Mouse (Mus musculus) lung, adult 2 months (tissue): Measurements from ENCODE around the gene Lrfn4.

Source experiments
- CTCF ChIP-seq: fragments of 200-500 bp; IDR thresholded peaks from 2 replicates; pipeline ENCODE4 v1.5.1; 2011; ENCODE audit warnings: mild to moderate bottlenecking, low read length, control low read depth; ENCODE audit not compliant: insufficient read depth
- POLR2A ChIP-seq: fragments of 200-500 bp; IDR thresholded peaks from 2 replicates; pipeline ENCODE4 v1.6.1; 2011; ENCODE audit warnings: low read depth, mild to moderate bottlenecking, control low read depth, low read length, borderline replicate concordance; ENCODE audit errors: extremely low read depth

GRCm38 (mm10) chr19:4618183-4618582 is 2.7 kb upstream of the Lrfn4 start:
- TF ChIP-seq CTCF (0 out of 2 replicates have a peak, but pooled peaks have one; percentile 1), POLR2A (no peak)
